8 mouse cellular contexts compared by ENCODE assay signal in genomic region chr6:89631809-89632562, GRCm38 (mm10). TPM values are rescaled to one million over a fixed set of nuclear protein-coding genes. Genes with fewer than 3 reads are reported as not detected.
DNase-seq lines count a peak whose midpoint lies in the region; ATAC-seq and TF ChIP-seq lines count a peak whose summit lies in the region.

No protein-coding gene starts in this region.

- H3K4me2 ChIP-seq in limb, embryonic 11.5 days (ENCODE audit: low read depth, severe bottlenecking): no peak overlapping the region

- no peak overlapping the region for H3K27ac ChIP-seq in kidney, adult 2 months (ENCODE audit: insufficient read depth, low read depth, low read length)
- H3K27ac ChIP-seq in limb, embryonic 11.5 days (replicated peaks; ENCODE audit: low read depth, low read length): no peak overlapping the region

- no peak for TF ChIP-seq POLR2A in kidney, adult 2 months (IDR thresholded peaks at IDR 0.05; ENCODE audit: low read depth, low read length)

- H3K4me3 ChIP-seq in kidney, adult 2 months (ENCODE audit: insufficient read depth, low read depth, low read length): no peak overlapping the region
- no peak overlapping the region for H3K4me3 ChIP-seq in limb, embryonic 11.5 days (ENCODE audit: low read depth, low read length)

- TF ChIP-seq CTCF in kidney, adult 2 months (conservative IDR thresholded peaks at IDR 0.05; ENCODE audit: insufficient read depth, insufficient read length, low read depth, low read length): peak; percentile 65

- peak; percentile 60 to 66 for DNase-seq in urinary bladder, adult 18-20 months (ENCODE audit: low spot score in 2 of 2)
- no peak for DNase-seq in urinary bladder, adult 2 months (ENCODE audit: low spot score)
- peak; percentile 75 for DNase-seq in embryo, embryonic 11.5 days (ENCODE audit: low read depth, low spot score)
- DNase-seq in kidney, adult 2 months: peak; percentile 92
- DNase-seq in limb, embryonic 11.5 days (ENCODE audit: low spot score): peak; percentile 78
- peak; percentile 86 for DNase-seq in naive thymus-derived CD4-positive, alpha-beta T cell, adult 2 months (ENCODE audit: low read depth)
- DNase-seq in splenic B cell, adult 2 months (ENCODE audit: low read depth, low spot score): peak; percentile 89

- peak; percentile 81 for ATAC-seq in granulocyte monocyte progenitor cell, adult 5-6 weeks (replicated peaks; ENCODE audit: poor library complexity, severe bottlenecking)
- peak; percentile 71; the same call in 1 of the 2 replicates for ATAC-seq in limb, embryonic 11.5 days (ENCODE audit: insufficient number of reproducible peaks, low FRiP score, low TSS enrichment, low read depth)

- no peak overlapping the region for H3K9ac ChIP-seq in limb, embryonic 11.5 days (ENCODE audit: low read length)

- H3K27me3 ChIP-seq in kidney, adult 2 months (replicated peaks; ENCODE audit: control insufficient read depth, insufficient read depth, low read length): no peaks in the 10 kb centered on the region
- no peaks in the 10 kb centered on the region for H3K27me3 ChIP-seq in limb, embryonic 11.5 days (ENCODE audit: control insufficient read depth, insufficient read depth, low read length)
- no peaks in the 10 kb centered on the region for H3K27me3 ChIP-seq in splenic B cell, adult 2 months (ENCODE audit: control insufficient read depth, insufficient read depth, low read length, poor library complexity, severe bottlenecking)

- no peaks in the 10 kb centered on the region for H3K9me3 ChIP-seq in limb, embryonic 11.5 days (ENCODE audit: control insufficient read depth, low read length)

- 15% methylated on average over 10 of the region's 10 CpGs for WGBS in kidney, adult 2 months
- WGBS in limb, embryonic 11.5 days: 9% methylated on average over 10 of the region's 10 CpGs

- H3K4me1 ChIP-seq in kidney, adult 2 months (ENCODE audit: control insufficient read depth, insufficient read depth, low read length): peaks cover 4% of the 10 kb centered on the region; the same call in 1 of the 2 replicates
- 0 out of 2 replicates have a peak, but pooled peaks cover 3% of the 10 kb centered on the region for H3K4me1 ChIP-seq in limb, embryonic 11.5 days (ENCODE audit: control insufficient read depth, insufficient read depth, low read length)

- no peaks in the 10 kb centered on the region for H3K36me3 ChIP-seq in kidney, adult 2 months (ENCODE audit: control insufficient read depth, insufficient read depth, low read length)
- no peaks in the 10 kb centered on the region for H3K36me3 ChIP-seq in limb, embryonic 11.5 days (ENCODE audit: control insufficient read depth, insufficient read depth, low read length)
- no peaks in the 10 kb centered on the region for H3K36me3 ChIP-seq in splenic B cell, adult 2 months (ENCODE audit: control insufficient read depth, insufficient read depth, low read length, poor library complexity, severe bottlenecking)

RNA-seq across cellular contexts. Expression of gene Txnrd3, which starts 11.8 kb away (rescaled TPM):
- 7.3 and 8.1 TPM in 2 replicates for polyA plus RNA-seq in urinary bladder, adult 2 months (2012; rRNA removed)
- total RNA-seq in granulocyte monocyte progenitor cell, adult 5-6 weeks (2014; fragmentation: Nextera tagmentation): 5.2 and 6.0 TPM in 2 replicates
- 7.6 and 9.1 TPM in 2 replicates for total RNA-seq in granulocyte monocyte progenitor cell, adult 5-6 weeks (2017)
- polyA plus RNA-seq in kidney, adult 2 months (2012; rRNA removed): 16.9 and 18.7 TPM in 2 replicates
- polyA plus RNA-seq in limb, embryonic 11.5 days (2014; fragmentation: Nextera tagmentation; extraction: Ambion mirVana): 9.0 and 10.4 TPM in 2 replicates

RNA-seq across cellular contexts. Expression of gene Chchd6, which starts 36.5 kb away (rescaled TPM):
- 32.2 and 38.0 TPM in 2 replicates for polyA plus RNA-seq in urinary bladder, adult 2 months (2012; rRNA removed)
- 9.8 and 13.5 TPM in 2 replicates for total RNA-seq in granulocyte monocyte progenitor cell, adult 5-6 weeks (2014; fragmentation: Nextera tagmentation)
- total RNA-seq in granulocyte monocyte progenitor cell, adult 5-6 weeks (2017): 10.6 and 15.3 TPM in 2 replicates
- 86.5 and 103 TPM in 2 replicates for polyA plus RNA-seq in kidney, adult 2 months (2012; rRNA removed)
- polyA plus RNA-seq in limb, embryonic 11.5 days (2014; fragmentation: Nextera tagmentation; extraction: Ambion mirVana): 61.8 and 66.9 TPM in 2 replicates
